Mouse (Mus musculus): ENCODE data around the gene Nectin2.

Nectin2 gene

DNA sequence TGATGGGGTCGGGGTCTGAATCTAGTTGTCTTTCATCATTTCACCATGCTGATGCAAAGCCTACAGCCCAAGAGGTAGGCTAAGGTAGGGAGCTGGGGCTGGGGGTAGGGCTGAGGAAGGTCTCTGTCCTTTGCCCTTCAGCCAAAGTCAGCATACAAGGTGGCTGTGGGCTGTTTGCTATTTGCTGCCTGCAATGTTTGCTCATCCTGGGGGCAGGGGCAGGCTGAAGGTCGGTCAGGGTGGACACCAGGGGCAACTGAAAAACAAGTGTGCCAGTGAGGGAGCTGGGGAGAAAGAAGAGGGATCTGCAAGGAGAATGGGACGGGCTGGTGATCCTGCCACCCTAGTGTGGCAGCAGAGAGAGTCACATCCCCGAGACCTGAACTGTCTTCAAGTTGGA lies 64.9 kb downstream of the Nectin2 start:
- peak; percentile 54 for DNase-seq

DNA sequence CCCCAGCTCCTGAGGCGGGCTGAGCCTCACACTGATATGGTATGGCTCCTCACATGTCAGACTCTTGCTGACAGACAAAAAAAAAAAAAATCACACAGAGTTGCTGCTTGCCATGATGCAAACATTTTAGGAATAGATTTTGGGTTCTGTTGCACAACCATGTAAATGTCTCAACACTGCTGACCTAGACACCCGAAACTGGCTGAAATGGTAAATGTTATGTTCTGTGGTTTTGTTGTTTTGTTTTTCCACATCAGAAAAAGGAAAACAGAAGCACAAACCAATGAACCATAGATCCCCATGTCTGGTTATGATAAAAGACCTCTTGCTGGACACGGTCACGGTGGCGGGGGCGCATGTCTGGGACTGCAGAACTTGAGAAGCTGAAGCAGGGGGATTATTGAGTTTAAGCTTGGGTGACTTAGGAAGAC lies 66.5 kb downstream of the Nectin2 start:
- DNase-seq: no peak

DNA sequence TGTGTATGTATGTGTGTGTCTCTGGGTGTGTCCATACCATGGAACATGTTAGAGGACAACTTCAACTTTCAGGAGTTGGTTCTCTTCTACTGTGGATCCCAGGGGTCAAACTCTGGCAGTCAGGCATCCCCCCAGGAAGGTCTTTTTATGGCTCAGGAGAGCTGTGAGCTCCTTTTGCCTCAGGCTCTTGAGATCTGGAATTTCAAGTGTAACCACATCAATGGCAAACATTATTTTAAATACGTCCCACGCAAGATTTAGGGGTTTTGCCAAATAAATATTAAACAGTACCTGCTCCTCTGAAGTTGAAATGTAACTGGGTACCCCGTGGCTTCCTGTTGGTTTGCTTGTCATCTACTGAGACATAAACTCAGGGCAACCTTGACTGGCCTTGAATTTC lies 67.3 kb downstream of the Nectin2 start:
- no peak for DNase-seq

DNA sequence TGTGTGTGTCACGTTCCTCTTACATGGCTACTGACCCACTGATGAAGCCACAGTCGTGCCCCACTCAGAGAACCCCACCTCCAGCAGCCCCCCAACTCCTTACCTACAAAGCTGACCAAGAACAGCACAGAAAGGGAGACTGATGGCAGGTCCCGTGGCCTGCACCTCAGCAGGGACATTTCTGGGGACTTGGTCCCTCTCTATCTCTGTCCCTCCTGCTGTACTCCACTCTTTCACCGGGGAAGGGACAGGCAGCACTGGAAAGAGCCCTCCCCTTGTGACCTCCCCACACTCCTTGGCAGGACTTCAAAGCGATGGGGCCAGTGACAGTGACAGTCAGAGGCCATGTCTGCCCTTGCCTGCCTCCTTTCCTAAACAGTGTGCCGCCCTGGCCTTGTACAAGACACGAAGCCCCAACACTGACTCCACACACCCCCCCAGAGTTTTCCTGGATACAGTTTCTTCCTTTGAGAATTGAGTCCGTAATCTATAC lies 69.0 kb downstream of the Nectin2 start, which contains the start of the genes Gm44805 and Apoc4:
Gm44805 (minus strand) TSS at position 222 of the 493 bp plus-strand sequence.
Apoc4 (minus strand) TSS at position 278 of the 493 bp plus-strand sequence.
- DNase-seq: no peak

DNA sequence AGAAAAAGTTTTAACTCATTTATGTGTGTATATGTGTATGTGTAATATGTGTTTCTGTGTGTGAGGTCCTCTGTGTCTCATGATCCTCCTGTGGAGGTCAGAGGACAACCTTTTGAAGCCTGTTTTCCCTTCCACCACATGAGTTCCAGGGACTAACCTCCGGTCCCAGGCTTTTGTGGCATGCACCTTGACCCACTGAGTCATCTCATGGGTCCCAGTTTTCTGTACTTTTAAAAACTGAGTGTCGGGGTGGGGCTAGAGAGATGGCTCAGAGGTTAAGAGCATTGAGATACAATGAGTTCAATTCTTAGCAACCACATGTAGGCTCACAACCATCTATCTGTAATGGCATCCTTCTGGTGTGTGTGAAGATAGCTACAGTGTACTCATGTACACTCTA lies 69.6 kb downstream of the Nectin2 start:
- DNase-seq: no peak

DNA sequence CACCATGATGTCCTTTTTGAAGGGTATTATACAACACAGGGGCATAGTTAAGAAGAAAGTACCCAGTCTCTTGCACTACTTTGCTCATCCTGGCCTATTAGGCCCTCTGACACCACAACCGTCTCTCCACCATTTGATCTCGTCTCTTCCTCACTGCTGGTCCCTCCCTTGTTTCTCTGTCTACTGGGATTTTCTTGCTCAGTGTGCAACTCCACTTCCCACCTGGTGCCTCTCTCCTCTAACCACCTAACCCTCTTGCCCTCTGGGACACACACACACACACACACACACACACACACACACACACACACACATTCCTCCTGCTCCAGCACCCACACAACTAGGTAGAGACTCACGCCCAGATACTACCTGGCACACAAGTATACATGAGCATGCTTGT lies 71.4 kb downstream of the Nectin2 start:
- no peak for DNase-seq

DNA sequence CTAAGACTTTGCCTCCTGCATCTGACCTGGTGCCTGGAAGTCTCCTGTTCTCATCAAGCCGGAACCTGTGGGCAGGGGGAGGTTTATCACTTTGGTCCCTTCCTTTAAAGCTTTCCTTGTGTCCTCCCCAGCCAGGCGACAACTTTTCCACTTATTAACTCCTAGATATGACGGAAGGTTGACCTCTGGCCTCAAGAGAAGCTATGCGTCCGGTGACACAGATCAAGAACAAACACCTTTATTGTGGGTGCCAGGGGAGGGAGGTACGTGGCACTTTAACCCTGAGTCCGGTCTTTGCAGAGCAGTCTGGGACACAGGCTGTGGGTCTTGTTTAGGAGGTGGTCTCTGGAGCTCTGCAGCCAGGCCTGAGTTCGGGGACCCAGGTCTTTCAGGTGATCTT lies 72.4 kb downstream of the Nectin2 start, which contains the start of gene Apoc2:
Apoc2 (minus strand) TSS at position 70 of the 400 bp plus-strand sequence.
- DNase-seq: no peak

DNA sequence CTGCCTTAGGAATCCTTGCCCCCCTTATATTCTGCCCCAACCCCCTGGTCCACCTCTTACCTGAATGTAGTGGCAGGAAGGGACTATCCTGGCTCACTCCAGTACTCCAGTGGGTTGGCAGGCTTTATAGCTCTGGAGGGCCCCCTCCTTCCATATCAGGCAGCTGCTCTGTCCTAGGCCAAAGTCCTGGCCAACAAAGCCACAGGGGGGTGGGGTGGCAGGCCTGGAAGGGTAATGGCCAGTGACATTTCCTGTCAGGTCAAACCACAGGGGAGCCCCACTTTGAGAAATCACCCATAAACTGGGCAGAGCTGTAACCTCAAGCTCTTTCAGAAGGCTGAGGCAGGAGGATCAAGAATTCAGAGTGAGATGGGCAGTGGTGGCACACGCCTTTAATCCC lies 73.6 kb downstream of the Nectin2 start:
- peak; percentile 55 for DNase-seq

DNA sequence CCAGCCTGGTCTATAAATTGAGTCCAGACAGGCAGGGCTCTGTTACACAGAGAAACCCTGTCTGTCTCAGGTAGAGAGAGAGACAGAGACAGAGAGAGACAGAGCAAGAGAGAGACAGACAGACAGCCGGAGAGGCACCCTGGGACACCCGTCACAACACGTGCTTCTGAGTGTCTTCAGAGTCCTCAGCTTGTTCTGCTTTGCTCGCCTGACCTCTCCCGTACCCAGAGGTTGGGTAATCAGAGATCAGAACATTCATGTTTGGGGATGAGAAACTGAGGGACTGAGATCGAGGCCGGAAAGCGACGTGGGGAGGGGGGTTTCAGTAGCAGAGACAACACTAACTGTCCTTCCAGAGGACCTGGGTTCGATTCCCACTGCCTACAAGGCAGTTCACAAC lies 74.5 kb downstream of the Nectin2 start:
- no peak for DNase-seq

DNA sequence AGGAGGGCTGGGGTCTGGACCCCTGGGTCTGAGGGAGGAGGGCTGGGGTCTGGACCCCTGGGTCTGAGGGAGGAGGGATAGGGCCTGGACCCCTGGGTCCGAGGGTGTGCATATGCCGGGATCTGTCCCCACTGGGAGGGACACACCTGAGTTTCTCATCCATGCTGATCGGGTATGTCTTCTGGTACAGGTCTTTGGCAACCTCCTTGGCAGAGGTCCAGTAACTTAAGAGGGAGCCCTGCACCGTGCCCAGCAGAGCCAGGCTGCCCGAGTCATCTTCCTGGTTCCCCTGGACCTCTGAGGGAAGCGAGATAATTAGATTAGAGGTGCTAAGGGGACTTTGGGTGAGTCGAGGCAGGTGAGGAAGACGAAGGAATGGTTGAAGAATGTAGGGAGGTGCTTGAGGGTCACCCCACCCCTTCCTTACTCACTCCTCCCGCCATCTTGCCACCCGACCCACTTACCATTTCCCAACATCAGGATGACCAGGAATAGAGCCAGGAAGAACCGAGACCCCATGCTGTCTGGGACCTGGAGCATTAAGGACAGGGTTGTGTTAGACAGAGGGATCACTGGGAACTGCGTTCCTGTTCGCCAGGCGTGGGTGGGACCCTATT lies 77.1 kb downstream of the Nectin2 start:
- no peak for DNase-seq

DNA sequence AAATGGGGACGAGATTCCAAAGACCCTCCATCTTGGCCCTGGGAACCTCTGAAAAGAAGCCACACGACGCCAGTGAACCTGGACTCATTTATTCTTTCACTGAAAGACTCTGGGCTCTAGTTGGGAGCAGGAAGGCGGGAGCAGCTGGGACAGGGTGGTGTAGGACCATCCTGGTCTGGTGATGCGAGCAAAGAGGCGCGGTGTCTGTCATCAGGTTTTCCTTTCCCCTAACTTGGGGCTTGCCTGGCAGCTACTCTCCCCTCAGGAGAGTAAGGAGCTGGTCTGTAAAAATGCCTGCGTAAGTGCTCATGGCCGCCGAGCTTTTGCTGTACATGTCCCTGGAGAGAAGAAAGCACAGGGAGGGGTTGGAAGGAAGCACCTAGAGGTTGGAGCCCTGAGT lies 78.8 kb downstream of the Nectin2 start:
- DNase-seq: no peak

DNA sequence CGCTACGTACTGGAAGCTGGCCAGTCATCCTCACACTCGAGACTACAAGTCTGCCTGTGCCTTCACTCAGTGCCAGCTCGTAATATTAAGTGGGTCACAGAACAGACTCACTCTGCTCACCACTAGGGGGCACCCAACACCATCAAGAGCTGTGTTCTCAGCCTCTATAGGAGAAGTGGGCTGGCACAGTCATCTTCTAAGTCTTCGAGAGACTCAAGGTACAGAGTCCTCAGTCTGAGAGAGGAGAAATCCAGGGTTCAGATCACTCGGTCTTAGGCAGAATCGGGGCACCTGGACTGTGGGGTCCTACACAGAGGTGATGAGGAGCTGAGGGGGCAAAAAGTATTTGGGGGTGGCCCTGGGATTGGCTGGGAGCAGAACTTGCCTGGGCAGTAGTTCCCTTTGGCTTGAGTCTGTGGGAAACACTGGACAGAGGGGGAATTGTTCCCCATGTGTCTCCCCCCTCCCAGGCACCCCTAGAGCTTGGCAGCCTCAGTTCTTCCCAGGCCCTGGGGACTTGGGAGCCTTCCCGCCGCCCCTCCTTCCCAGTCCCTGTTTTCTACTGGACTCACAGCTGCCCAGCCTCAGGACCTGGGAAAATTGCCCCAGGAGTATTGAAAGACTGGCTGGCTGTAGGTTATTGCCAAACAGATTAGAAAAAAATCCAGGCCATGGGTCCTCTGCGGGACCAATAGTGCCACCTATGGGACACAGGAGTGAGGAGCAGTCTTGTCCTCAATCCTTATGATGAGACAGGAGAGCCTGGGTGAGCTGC lies 81.1 kb downstream of the Nectin2 start:
- DNase-seq: peak; percentile 90

DNA sequence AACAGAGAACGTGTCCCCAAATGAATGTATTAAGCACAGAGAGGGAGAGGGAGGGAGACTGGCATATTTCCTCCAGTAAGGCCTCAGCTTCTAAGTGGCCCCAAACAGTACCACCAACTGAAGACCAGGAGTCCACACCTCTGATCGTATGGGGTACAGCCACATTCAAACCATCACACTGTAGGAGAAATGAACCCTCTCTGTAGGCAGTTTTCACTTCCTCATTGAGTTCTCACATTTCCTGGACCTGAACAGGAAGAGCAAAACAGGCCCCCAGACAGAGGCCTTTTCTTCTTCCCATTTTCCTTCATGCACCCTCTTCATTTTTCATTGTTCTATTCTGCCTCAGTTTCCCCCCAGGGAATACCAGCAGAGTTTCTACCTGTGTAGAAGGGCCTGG lies 82.8 kb downstream of the Nectin2 start:
- DNase-seq: no peak

DNA sequence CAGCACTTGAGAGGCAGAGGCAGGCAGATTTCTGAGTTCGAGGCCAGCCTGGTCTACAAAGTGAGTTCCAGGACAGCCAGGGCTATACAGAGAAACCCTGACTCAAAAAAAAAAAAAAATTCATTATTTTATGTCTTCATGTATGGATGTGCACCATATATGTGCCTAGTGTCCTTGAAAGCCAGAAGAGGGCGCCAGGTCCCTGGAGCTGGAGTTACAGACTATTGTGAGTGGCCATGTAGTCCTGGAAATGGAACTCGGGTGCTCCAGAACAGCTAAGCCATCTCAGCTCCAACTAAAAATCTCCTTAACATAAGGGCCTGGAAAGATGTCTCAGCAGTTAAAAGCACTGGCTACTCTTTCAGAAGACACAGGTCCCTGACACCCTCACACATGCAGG lies 83.5 kb downstream of the Nectin2 start:
- DNase-seq: peak; percentile 34

Data from liver (tissue).